8 mouse cellular contexts compared by ENCODE assay signal in genomic region chr8:83741849-83742655, GRCm38 (mm10). TPM values are rescaled to one million over a fixed set of nuclear protein-coding genes. Genes with fewer than 3 reads are reported as not detected.
DNase-seq lines count a peak whose midpoint lies in the region; ATAC-seq and TF ChIP-seq lines count a peak whose summit lies in the region.

No protein-coding gene starts in this region.

- 75% methylated on average over 19 of the region's 19 CpGs for WGBS in heart, embryonic 16.5 days
- 57% methylated on average over 19 of the region's 19 CpGs for WGBS in liver, postnatal 0 days (ENCODE audit: insufficient replicate concordance)
- WGBS in stomach, embryonic 14.5 days = 77% methylated on average over 19 of the region's 19 CpGs

- no peaks in the 10 kb centered on the region for H3K36me3 ChIP-seq in ES-Bruce4 (ENCODE audit: control insufficient read depth, insufficient read depth, low read length, poor library complexity, severe bottlenecking)
- no peaks in the 10 kb centered on the region for H3K36me3 ChIP-seq in heart, embryonic 16.5 days (ENCODE audit: control insufficient read depth, insufficient read depth)
- H3K36me3 ChIP-seq in liver, postnatal 0 days (replicated peaks; ENCODE audit: insufficient read depth, low read length) = no peaks in the 10 kb centered on the region
- H3K36me3 ChIP-seq in stomach, embryonic 14.5 days (ENCODE audit: control insufficient read depth, insufficient read depth, low read length) = no peaks in the 10 kb centered on the region

- TF ChIP-seq POLR2A in ES-Bruce4 (IDR thresholded peaks at IDR 0.05; ENCODE audit: insufficient read depth, low read length) = no peak

- H3K27ac ChIP-seq in ES-Bruce4 (ENCODE audit: insufficient read depth, low read length) = peak overlapping the region; percentile 54
- peak overlapping the region; percentile 91 for H3K27ac ChIP-seq in heart, embryonic 16.5 days (ENCODE audit: low read length)
- H3K27ac ChIP-seq in liver, postnatal 0 days (ENCODE audit: low read depth) = peak overlapping the region; percentile 89
- peak overlapping the region; percentile 72; the same call in 1 of the 2 replicates for H3K27ac ChIP-seq in stomach, embryonic 14.5 days (ENCODE audit: low read length)

- H3K4me3 ChIP-seq in ES-Bruce4 (ENCODE audit: low read depth, low read length) = peak overlapping the region; percentile 64
- peak overlapping the region; percentile 82 for H3K4me3 ChIP-seq in heart, embryonic 16.5 days (ENCODE audit: low read length)
- peak overlapping the region; percentile 60 for H3K4me3 ChIP-seq in liver, postnatal 0 days (ENCODE audit: low read depth, low read length)
- H3K4me3 ChIP-seq in stomach, embryonic 14.5 days (ENCODE audit: low read depth, low read length) = peak overlapping the region; percentile 61; the same call in 1 of the 2 replicates

- peak; percentile 80 to 88 for DNase-seq in B cell, adult 2 months
- peak; percentile 53 for DNase-seq in liver, postnatal 0 days
- DNase-seq in frontal cortex, adult 2 months (ENCODE audit: extremely low spot score in 1 of 2, low spot score in 1 of 2) = no peak
- no peak for DNase-seq in left cerebral cortex, adult 9 months (ENCODE audit: low spot score in 2 of 2)
- DNase-seq in right cerebral cortex, postnatal 14 days = no peak

- no peak for TF ChIP-seq CTCF in ES-Bruce4 (IDR thresholded peaks at IDR 0.05; ENCODE audit: low read depth, low read length)
- TF ChIP-seq CTCF in liver, postnatal 0 days (IDR thresholded peaks at IDR 0.05; ENCODE audit: low read depth) = no peak

- ATAC-seq in heart, embryonic 16.5 days (replicated peaks; ENCODE audit: extremely low read depth, insufficient read depth, low FRiP score) = no peak
- ATAC-seq in liver, postnatal 0 days = peak; percentile 57
- no peak for ATAC-seq in stomach, embryonic 14.5 days (ENCODE audit: insufficient number of reproducible peaks, insufficient read depth, low FRiP score, low read depth)

- no peaks in the 10 kb centered on the region for H3K9me3 ChIP-seq in ES-Bruce4 (replicated peaks; ENCODE audit: control insufficient read depth, insufficient read depth, low read length, poor library complexity, severe bottlenecking)
- H3K9me3 ChIP-seq in heart, embryonic 16.5 days (replicated peaks; ENCODE audit: control insufficient read depth, low read length) = peaks cover 3% of the 10 kb centered on the region; the same call in 1 of the 2 replicates
- H3K9me3 ChIP-seq in liver, postnatal 0 days (ENCODE audit: low read length) = no peaks in the 10 kb centered on the region
- no peaks in the 10 kb centered on the region for H3K9me3 ChIP-seq in stomach, embryonic 14.5 days (ENCODE audit: control insufficient read depth, low read depth, low read length)

- no peak for TF ChIP-seq EP300 in ES-Bruce4 (IDR thresholded peaks at IDR 0.05; ENCODE audit: insufficient read depth, low read depth, low read length)
- 0 out of 2 replicates have a peak, but pooled peaks have one; percentile 9 for TF ChIP-seq EP300 in liver, postnatal 0 days (IDR thresholded peaks at IDR 0.05; ENCODE audit: low read depth)

- peak overlapping the region; percentile 97 for H3K4me2 ChIP-seq in heart, embryonic 16.5 days (ENCODE audit: low read depth, low read length)
- H3K4me2 ChIP-seq in liver, postnatal 0 days (ENCODE audit: low read depth, low read length) = peak overlapping the region; percentile 78
- peak overlapping the region; percentile 87; the same call in 1 of the 2 replicates for H3K4me2 ChIP-seq in stomach, embryonic 14.5 days (replicated peaks; ENCODE audit: low read depth, low read length)

- H3K4me1 ChIP-seq in ES-Bruce4 (ENCODE audit: control insufficient read depth, insufficient read depth, low read length) = peaks cover 3% of the 10 kb centered on the region
- H3K4me1 ChIP-seq in heart, embryonic 16.5 days (ENCODE audit: control insufficient read depth, insufficient read depth, low read length) = peaks cover 40% of the 10 kb centered on the region
- H3K4me1 ChIP-seq in liver, postnatal 0 days (ENCODE audit: insufficient read depth) = peaks cover 43% of the 10 kb centered on the region
- H3K4me1 ChIP-seq in stomach, embryonic 14.5 days (ENCODE audit: control insufficient read depth, insufficient read depth, low read length) = peaks cover 38% of the 10 kb centered on the region

- no peaks in the 10 kb centered on the region for H3K27me3 ChIP-seq in ES-Bruce4 (ENCODE audit: control insufficient read depth, insufficient read depth, low read length, poor library complexity, severe bottlenecking)
- H3K27me3 ChIP-seq in heart, embryonic 16.5 days (ENCODE audit: control insufficient read depth, insufficient read depth, low read length) = no peaks in the 10 kb centered on the region
- no peaks in the 10 kb centered on the region for H3K27me3 ChIP-seq in liver, postnatal 0 days (ENCODE audit: insufficient read depth, low read length)
- H3K27me3 ChIP-seq in stomach, embryonic 14.5 days (ENCODE audit: control insufficient read depth, insufficient read depth, low read length) = no peaks in the 10 kb centered on the region

- H3K9ac ChIP-seq in ES-Bruce4 (ENCODE audit: low read depth, poor library complexity, severe bottlenecking) = peak overlapping the region; percentile 61
- peak overlapping the region; percentile 96 for H3K9ac ChIP-seq in heart, embryonic 16.5 days (ENCODE audit: low read length)
- peak overlapping the region; percentile 74 for H3K9ac ChIP-seq in liver, postnatal 0 days (replicated peaks)
- H3K9ac ChIP-seq in stomach, embryonic 14.5 days (replicated peaks; ENCODE audit: low read depth, low read length) = no peak overlapping the region

RNA-seq across cellular contexts. Expression of gene Adgre5, which starts 0.9 kb away (rescaled TPM):
- polyA plus RNA-seq in ES-Bruce4 (2011; ENCODE audit: insufficient read depth, insufficient read length, low read depth, missing spikeins) = 16.8 and 17.5 TPM in 2 replicates
- 39.5 and 41.9 TPM in 2 replicates for polyA plus RNA-seq in heart, embryonic 16.5 days (2015; fragmentation: Nextera tagmentation; extraction: Ambion mirVana)
- polyA plus RNA-seq in liver, postnatal 0 days (2015; fragmentation: Nextera tagmentation; extraction: Ambion mirVana) = 14.5 and 15.7 TPM in 2 replicates
- 39.2 and 40.7 TPM in 2 replicates for polyA plus RNA-seq in stomach, embryonic 14.5 days (2014; fragmentation: Nextera tagmentation; extraction: Ambion mirVana)
- 21.8 and 23.0 TPM in 2 replicates for polyA plus RNA-seq in frontal cortex, adult 2 months (2012; rRNA removed)

RNA-seq across cellular contexts. Expression of gene Ddx39, which starts 27.1 kb away (rescaled TPM):
- 117 and 121 TPM in 2 replicates for polyA plus RNA-seq in ES-Bruce4 (2011; ENCODE audit: insufficient read depth, insufficient read length, low read depth, missing spikeins)
- 141 and 147 TPM in 2 replicates for polyA plus RNA-seq in heart, embryonic 16.5 days (2015; fragmentation: Nextera tagmentation; extraction: Ambion mirVana)
- polyA plus RNA-seq in liver, postnatal 0 days (2015; fragmentation: Nextera tagmentation; extraction: Ambion mirVana) = 68.5 and 80.9 TPM in 2 replicates
- polyA plus RNA-seq in stomach, embryonic 14.5 days (2014; fragmentation: Nextera tagmentation; extraction: Ambion mirVana) = 141 and 147 TPM in 2 replicates
- polyA plus RNA-seq in frontal cortex, adult 2 months (2012; rRNA removed) = 27.2 and 30.6 TPM in 2 replicates

RNA-seq across cellular contexts. Expression of gene Pkn1, which starts 43.1 kb away (rescaled TPM):
- polyA plus RNA-seq in ES-Bruce4 (2011; ENCODE audit: insufficient read depth, insufficient read length, low read depth, missing spikeins) = 19.9 and 20.2 TPM in 2 replicates
- 17.5 and 20.2 TPM in 2 replicates for polyA plus RNA-seq in heart, embryonic 16.5 days (2015; fragmentation: Nextera tagmentation; extraction: Ambion mirVana)
- 8.5 TPM in 2 replicates for polyA plus RNA-seq in liver, postnatal 0 days (2015; fragmentation: Nextera tagmentation; extraction: Ambion mirVana)
- 30.1 and 30.7 TPM in 2 replicates for polyA plus RNA-seq in stomach, embryonic 14.5 days (2014; fragmentation: Nextera tagmentation; extraction: Ambion mirVana)
- 51.9 and 61.9 TPM in 2 replicates for polyA plus RNA-seq in frontal cortex, adult 2 months (2012; rRNA removed)

Comparison
In these comparisons a context has a peak if more than half of its experiments do, and no peak if none do; other contexts are left out.
1. DNase-seq: peak in B cell, adult 2 months (2 of 2) and liver, postnatal 0 days (single experiment); none in frontal cortex, adult 2 months (0 of 2), left cerebral cortex, adult 9 months (0 of 2) and right cerebral cortex, postnatal 14 days (single experiment).
2. Peak in every context shown above with its lines, with median percentiles within 50 percentile points of each other: H3K27ac ChIP-seq, H3K4me3 ChIP-seq and H3K4me2 ChIP-seq.